Mouse (Mus musculus): ENCODE results near the gene Tesk1.

DNA sequence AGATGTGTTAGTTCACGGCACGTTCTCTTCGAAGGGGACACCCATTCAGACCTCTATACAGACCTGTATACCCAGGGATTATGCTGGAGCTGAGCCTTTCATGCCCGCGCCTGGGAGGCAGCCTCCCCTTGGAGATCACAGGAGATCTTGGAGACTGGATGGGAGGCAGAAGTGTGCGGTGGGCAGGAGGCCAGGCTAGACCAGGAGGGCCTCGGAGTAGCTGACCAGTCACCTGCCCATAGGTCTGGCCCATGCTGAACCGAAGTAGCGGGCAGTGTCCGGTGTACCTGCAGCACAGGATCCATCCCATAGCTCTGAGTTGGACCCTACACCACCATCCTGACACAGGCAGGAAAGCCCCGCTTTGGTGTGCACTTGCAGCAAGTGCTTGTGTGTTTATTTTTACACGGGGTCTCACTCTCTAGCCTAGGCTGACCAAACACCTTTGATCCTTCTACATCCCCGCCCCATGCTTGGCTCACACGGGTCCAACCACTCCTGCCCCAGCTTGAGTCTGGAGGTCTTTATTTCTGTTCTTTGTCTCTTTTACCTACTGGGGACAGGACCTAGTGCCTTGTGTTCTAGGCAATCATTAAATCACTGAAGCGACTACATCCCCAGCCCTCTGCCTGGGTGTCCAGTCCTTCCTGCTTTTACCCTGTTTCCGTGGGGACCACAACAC, 13.4 kb upstream of the Tesk1 start:
- TF ChIP-seq CTCF (IDR thresholded peaks at IDR 0.05): no peak
- no peak for TF ChIP-seq EP300 (IDR thresholded peaks at IDR 0.05)

Data from lung, postnatal 0 days (tissue).